Mouse (Mus musculus): Measurements from ENCODE around the gene Slc8a1. TPM values are rescaled to one million over a fixed set of nuclear protein-coding genes. Genes with fewer than 3 reads are reported as not detected.
A peak's percentile ranks its signal among the peaks of the same experiment; 100 is the strongest.

Slc8a1 gene
- 100 to 1,000 TPM; 229 to 279 (median 254) TPM for total RNA-seq (2022)

DNA sequence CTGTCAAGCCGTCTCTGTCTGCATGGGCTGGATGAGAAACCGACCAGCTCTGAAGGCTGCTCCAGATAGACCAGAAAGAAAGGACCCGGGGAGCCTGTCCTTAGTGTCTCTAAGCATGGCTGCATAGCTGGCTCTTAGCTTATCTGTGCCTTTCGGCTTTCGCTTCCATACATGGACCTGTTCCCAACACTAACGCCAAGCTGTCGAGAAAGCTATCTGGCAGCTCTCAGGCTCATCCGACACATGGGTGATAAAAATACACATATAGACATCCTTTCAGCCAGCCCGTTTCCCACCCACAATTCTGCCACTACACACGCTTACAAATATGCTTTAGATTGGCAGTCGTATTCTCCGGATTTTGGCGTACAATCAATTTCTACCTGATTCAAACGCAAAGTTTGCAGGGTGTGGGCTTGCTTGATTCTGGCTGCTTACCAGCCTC is at the start of gene Slc8a1:
TSS of gene Slc8a1 (minus strand) at position 67 of the 445 bp plus-strand sequence.
- peak; percentile 37 to 81 for DNase-seq (ENCODE audit: low spot score in 2 of 2)

GRCm38 (mm10) chr17:81787350-81787749 is 49.2 kb upstream of the Slc8a1 start:
- DNase-seq (ENCODE audit: low spot score in 2 of 2): no peak

- no peak for DNase-seq (ENCODE audit: low spot score in 2 of 2)
Observed at GRCm38 (mm10) chr17:81782326-81782725, 44.1 kb upstream of the Slc8a1 start.

DNA sequence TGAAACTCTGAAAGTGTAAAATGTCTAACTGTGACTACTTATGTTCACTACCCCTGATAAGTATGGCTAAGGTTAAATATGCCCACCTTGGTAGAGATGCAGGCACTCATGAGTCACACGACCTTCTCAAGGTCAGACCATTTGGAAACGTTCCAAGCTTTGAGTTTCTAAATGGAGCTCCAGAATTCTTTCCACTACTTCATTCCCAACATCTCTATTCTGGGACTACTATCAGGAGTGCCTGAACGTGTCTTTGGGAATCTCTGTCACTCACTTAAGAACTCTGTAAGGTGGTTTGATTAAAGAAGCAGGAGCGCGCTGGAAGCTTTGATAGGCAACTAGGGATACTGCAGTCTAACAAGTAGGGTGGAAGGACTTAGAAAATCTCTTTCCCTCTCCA is 43.3 kb upstream of the Slc8a1 start:
- DNase-seq (ENCODE audit: low spot score in 2 of 2): no peak

DNA sequence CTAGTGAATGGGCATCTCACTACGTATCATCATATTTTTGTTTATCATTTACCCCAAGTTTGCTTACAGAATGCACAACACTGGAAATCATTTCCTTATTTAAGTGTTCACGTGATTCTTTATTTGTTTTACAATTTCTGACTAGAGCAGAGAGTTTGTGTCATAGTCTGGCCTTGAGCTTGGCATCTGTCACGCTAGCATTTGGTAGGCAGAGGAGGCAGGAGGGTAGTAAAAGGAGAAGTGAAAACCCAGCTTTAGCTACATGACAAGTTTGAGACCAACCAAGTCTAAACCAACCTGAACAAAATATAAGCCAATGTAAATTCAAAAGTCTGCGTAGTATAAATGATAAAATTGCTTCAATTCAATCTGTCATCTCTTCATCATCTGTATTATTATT is 41.7 kb upstream of the Slc8a1 start:
- no peak for DNase-seq (ENCODE audit: low spot score in 2 of 2)

DNA sequence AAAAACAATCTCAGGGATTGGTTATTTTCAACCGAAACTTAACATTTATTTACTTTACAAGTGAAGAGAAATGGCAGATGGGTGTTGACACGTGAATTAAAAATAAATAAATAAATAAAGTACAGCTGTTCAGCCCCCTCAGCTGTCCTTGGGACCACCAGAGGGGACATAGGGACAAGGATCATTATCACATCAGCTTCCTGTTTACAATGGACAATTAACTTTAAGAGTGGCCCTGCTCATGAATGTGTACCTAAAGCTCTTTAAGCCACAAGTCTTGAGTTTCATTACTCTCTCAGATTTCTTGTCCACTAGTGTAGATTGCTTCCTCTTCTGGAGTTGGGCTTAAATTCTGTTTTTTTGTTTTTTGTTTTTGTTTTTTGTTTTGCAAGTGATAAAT is 12.5 kb upstream of the Slc8a1 start:
- no peak for DNase-seq (ENCODE audit: low spot score in 2 of 2)

DNA sequence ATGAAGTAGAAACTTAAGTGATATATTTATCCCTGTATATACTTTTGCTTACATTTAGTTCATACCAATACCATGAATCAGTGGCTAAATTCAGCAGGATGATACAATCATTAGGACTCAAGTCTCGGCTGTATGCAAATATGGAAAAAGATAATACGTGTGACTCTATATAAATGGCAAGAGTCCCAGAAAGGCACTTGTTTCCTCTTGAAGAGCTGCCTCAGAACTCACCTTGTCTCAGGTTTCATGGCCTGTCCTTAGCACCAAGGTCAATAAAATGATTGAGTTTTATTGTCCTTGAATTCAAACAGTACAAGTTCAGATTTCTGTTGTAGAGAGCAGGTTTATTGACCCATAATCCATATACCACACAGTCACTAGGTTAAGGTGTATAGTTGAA is 4.9 kb upstream of the Slc8a1 start:
- DNase-seq (ENCODE audit: low spot score in 2 of 2): no peak

DNA sequence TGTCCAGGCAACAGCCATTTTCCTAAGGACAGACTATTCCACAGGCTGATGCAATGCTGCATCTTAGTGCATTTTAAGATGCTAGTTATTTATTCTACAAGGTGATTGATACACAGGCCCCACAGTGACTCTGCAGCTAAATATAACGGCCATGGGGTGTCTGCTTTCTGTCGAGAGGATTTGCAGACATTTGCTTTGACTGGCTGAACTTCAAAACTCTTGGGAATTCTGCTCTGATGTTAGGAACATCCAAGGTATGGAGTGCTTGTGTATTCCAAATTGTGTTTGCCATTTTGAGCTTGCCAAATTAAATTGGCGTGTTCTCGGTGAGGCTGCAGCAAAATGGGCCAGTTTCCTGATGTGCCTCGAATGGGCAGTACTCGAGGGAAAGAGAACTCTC is 2.4 kb upstream of the Slc8a1 start:
- DNase-seq (ENCODE audit: low spot score in 2 of 2): no peak

DNA sequence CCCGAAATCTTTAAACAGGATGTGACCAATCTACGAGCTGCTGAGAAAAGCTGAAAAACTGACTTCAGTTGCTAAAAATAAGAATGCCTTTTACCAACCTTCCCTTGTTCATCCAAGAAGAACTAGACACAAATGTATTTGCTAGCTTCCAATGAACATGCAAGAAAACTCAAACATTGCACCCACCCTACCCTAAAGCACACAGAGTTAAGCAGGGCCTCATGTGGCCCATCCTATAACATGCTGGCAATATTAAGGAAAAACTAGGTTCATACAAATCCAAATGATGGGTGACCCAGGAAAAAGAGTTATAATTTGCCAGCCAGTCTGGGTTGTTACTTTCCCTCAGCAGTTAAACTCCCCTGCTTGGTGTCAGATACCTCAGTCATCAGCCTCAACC is 398 bp downstream of the Slc8a1 start:
- DNase-seq (ENCODE audit: low spot score in 2 of 2): no peak

- no peak for DNase-seq (ENCODE audit: low spot score in 2 of 2)
Observed at GRCm38 (mm10) chr17:81737309-81737708, 868 bp downstream of the Slc8a1 start.

GRCm38 (mm10) chr17:81735583-81735982 is 2.6 kb downstream of the Slc8a1 start:
- DNase-seq (ENCODE audit: low spot score in 2 of 2): no peak

GRCm38 (mm10) chr17:81729891-81730290 is 8.3 kb downstream of the Slc8a1 start:
- no peak for DNase-seq (ENCODE audit: low spot score in 2 of 2)

DNA sequence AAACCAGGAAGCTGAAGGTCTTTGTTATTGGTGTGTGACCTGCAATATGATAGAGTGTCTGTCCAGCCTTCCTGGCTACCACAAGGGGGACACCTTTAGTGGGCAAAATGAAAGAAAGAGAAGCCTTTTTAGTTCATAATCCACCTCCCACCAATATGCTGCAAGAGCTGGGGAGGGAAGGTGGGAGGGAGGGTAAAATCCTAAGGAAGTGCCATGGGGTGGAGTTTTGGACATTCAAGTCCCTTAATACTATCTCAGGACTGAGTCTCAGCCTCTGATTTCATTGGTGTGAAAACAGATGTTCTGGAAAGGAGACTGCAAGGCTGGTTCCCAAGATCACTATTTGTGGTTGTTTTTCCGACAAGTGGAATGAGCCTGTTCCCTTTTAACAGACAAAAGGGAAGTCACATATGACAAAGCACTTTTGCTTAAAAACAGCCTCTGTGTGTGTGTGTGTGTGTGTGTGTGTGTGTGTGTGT is 25.9 kb downstream of the Slc8a1 start:
- DNase-seq (ENCODE audit: low spot score in 2 of 2): no peak

DNA sequence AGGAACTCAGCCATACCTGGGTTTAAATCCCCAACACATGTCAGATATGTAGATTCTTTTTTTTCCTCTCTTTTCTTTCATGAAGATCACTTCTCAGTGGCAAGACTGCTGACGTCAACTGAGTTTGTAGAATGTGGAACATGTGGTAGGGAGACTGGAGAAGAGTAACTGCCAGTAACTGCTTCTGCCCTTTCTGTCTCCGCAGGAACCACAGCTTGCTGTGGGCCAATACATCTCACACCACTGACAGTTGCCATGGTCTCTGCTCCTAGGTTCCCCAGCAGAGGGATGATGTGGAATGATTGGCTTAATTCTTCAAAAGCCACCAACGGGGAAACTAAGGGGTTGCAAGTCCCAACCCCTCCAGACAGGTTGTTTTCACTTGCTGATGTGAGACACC is 33.4 kb downstream of the Slc8a1 start:
- no peak for DNase-seq (ENCODE audit: low spot score in 2 of 2)

DNA sequence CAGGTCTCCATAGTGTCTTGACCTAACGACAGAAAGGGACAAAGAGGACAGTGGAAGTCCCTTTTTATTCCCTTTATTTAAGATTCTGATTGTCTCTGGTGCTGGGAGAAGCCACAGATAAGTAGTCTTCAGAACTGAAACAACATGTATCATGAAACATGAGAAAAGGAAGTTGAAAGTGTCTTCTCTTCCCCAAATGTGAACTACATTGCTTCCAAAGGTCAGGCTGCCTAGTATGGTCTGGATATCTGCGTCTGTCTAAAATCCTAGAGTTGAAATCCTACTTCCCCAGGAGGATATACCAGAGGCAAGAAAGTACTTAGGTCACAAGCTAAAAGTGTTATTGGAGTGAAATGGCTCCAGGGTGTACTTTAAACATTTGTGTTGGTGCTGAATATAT is 34.9 kb downstream of the Slc8a1 start:
- no peak for DNase-seq (ENCODE audit: low spot score in 2 of 2)

DNA sequence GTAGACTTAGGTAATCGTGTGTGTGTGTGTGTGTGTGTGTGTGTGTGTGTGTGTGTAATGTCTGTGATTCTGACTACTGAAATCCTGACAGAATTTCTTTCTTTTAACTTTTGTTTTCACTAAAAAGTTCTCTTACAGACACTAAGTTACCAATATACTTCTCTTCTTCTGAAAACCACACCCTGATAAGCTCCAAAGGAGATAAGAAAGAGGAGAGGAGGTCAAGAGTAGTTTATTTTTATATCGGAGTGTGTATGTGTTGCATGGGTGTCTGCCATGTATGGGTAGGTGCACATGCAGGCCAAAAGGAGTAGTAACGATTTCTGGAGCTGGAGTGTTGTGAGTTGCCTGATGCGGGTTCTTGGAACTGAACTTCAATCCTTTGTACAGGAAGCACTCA is 36.5 kb downstream of the Slc8a1 start:
- DNase-seq (ENCODE audit: low spot score in 2 of 2): no peak

DNA sequence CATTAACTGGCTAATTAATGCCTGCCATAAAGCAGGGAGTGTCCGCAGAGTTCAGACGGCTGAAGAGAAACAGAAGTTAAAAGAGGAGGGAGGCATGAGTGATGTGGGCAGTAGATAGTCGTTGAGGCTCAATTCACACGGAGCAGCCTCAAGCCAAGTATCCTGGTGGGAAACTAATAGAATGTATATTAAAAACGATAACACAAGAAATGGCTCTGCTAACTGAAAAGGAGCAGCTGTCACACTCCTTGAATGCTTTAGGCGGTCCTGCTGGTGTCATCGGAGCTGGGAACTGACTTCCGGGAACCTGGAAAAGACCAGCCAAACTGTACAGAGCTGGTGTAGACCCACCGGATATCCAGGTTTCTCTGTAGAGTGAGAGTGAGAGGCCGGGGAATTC is 39.4 kb downstream of the Slc8a1 start:
- no peak for DNase-seq (ENCODE audit: low spot score in 2 of 2)

- DNase-seq (ENCODE audit: low spot score in 2 of 2): no peak
Observed at GRCm38 (mm10) chr17:81697695-81698094, 40.5 kb downstream of the Slc8a1 start.

DNA sequence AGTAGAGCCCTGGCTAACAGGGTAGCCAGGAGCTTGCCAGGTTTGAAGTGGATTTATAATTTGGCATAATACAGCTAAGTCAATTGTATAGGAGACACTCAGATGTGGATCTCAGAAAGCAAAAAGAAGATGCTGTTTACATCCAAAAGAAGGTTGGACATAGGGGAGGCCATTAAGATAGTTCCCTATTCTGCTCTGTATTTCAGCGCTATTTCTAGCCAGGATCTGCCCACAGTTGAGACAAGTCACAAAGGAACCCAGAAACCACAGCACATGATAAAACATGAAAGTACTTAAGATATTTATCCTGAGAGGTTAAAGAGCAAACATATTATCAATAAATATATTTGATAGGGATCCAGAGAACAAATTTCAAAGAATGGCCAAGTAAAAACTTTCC is 43.2 kb downstream of the Slc8a1 start:
- DNase-seq (ENCODE audit: low spot score in 2 of 2): no peak

- no peak for DNase-seq (ENCODE audit: low spot score in 2 of 2)
Observed at GRCm38 (mm10) chr17:81679616-81680015, 58.6 kb downstream of the Slc8a1 start.

DNA sequence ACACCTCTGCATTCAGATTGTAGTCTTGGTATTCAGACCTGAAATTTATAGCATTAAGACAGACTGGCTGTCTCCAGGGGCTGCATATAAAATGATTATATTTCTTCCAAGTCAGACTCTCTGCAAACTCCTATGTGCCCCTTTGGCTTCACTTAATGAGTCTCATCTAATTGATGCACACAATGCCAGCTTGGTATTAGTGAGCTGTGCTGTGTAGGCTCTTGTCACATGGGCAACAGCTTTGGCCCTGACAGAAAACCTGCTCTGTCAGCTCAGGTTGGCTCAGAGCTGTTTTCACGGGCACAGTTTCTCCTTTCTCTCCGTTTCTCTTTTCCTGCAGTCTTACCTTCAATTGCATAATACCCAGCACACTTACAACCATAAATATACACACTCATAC is 60.7 kb downstream of the Slc8a1 start:
- DNase-seq (ENCODE audit: low spot score in 2 of 2): no peak

DNA sequence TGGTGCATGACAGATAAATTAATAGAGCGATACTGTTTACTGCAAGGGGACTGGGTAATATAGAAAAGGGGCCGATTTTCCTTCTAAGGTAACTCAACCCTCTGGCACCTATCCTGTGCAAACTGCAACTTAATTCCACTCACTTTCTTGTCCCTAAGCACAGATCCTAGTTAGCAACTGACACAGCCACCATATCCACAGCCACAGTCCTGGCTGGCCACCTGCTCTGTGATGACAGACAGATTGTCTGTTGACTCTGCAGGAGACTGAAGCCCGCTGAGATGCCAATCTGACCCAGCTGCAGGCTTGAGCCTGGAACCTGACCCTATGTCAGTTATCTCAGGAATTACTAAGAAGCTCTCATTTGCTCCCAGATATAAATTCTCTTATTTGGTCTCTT is 62.0 kb downstream of the Slc8a1 start:
- no peak for DNase-seq (ENCODE audit: low spot score in 2 of 2)

GRCm38 (mm10) chr17:81671245-81671644 is 66.9 kb downstream of the Slc8a1 start:
- no peak for DNase-seq (ENCODE audit: low spot score in 2 of 2)
